Mouse (Mus musculus) lung, postnatal 36 days (tissue): Measurements from ENCODE around the gene Gsdmc4.
A peak's percentile ranks its signal among the peaks of the same experiment; 100 is the strongest.
"Not testable (repeated sequence)": the region's sequence is repeated elsewhere in the genome, so short reads cannot be mapped to it uniquely, and the experiment has no call there.

Source experiments
- DNase-seq: peaks from one replicate; pipeline ENCODE4 v3.0.0; 2022; ENCODE audit warnings: mixed read lengths

Gsdmc4 gene

GRCm38 (mm10) chr15:63912197-63912596 is at the start of gene Gsdmc4:
Gsdmc4 (minus strand) TSS chr15:63912297.
- DNase-seq, result not testable (repeated sequence)

DNA sequence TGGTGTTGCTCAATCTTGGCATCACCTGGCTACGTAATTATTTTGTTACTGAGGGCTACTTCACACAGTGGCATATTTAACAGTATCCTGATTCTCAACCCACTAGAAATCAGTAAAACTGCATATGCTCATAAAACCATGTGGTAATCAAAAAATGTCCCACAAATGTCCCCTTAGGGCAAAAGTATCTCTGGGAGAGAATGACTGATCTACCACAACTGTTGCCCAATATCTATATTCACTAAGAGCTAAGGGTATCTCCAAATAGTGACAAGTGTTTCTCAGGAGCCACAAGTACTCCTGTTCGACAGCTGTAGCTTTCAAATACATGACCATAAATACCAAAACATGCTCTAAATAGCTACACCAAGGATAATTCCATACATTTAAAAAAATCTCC is 48.4 kb upstream of the Gsdmc4 start:
- no peak for DNase-seq

DNA sequence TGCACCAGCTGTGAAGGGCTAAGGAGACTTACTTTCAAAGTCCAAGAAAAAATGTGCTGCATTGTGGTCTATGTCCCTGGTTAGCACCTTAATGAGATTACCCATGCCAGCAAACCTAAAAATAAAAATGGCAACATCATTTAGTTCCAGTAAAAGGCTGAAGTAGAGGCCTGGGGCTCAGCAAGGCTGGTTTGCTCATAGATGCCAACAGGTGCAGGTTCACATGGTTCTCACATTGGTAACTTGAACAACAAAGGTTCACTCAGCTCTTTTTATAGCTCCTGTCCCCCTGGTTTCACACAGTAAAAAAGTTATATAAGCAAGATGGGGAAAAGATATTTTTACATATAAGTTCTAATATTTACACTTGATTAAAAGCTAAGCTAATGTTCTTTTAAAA is 45.5 kb upstream of the Gsdmc4 start:
- no peak for DNase-seq

- DNase-seq, result peak; percentile 18
Measured at GRCm38 (mm10) chr15:63953256-63953655, 41.2 kb upstream of the Gsdmc4 start.

GRCm38 (mm10) chr15:63941221-63941620 is 29.1 kb upstream of the Gsdmc4 start:
- no peak for DNase-seq

- no peak for DNase-seq
Measured at GRCm38 (mm10) chr15:63932656-63933055, 20.6 kb upstream of the Gsdmc4 start.

GRCm38 (mm10) chr15:63931404-63931803 is 19.3 kb upstream of the Gsdmc4 start:
- no peak for DNase-seq

DNA sequence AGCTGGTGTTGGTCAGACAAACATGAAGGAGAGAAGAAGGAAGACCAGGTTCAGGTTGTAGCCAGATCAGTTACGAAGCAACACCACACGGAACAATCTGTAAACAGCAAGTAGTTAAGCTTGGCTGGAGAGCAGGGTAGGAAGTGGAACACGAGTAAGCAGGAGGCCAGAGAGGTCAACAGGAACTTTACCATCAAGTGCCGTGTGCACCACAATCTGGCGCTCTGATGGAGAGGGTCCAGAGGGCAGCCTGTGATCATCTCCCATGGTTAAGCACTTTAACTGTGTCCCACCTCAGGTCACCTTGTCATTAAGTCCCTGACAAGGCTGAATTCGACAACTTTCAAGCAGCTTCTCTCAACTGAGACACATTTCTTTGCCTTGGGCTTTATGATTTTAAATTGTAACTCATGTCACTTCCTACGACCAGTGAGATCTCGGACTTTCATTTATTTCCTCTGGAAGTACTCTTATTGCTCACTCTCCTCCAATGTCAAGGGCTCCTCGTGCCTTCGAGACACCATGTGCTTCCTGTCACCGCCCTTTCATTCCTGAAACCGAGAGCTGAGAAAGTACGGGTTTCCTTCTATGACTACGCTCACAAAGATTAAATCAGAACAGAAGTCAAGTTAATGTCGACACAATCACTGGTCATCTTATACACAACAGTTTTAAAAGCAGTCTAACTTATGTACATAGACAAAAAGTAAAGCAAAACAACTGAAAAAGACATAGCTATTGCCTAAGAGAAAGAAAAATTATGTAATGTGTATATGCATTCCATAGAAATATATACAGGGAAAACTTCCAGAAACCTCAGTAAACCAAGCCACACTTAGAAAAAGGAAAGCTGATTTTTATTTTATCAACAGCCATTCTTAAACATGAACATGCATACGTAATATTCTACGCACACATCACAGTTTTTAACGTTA is 18.3 kb upstream of the Gsdmc4 start:
- DNase-seq, result no peak

DNA sequence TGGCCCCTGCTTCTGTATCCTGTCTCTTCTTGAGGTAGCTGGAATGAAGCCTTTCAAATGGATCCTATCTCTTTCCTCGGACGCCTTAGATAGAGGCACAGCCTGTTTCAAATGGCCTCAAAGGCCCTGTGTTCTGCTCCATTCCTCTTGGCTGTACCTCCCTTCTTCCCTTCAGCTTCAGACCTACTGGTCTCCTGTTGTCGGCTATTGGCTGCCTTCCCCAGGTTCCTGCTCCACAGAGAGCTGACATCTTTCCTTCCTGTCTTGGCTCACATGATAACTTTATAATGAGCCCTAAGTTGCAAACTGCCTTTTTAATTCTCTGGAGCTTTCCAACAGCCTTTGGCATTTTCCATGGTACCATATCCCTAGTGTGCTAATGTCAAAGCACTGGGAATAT is 14.1 kb upstream of the Gsdmc4 start:
- DNase-seq, result no peak

DNA sequence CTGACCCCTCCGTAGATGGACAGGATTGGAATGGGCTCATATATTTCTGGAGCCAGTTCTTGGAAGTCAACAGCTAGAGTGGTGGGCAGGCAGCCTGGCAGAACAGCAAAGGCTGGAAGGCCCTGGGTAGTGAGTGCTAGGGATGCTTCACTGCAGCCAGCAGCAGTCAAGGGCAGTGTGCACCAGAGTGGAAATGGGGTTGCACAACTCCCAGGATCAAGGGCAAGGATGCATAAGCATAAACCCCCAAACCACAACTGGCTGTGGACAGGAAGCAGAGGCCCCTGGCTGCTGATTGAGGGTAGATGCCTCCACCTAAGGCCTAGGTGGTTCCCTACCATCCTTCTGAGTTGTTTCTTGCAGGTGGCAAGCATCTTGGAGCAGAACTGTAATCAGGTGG is 12.4 kb upstream of the Gsdmc4 start:
- DNase-seq, result no peak

DNA sequence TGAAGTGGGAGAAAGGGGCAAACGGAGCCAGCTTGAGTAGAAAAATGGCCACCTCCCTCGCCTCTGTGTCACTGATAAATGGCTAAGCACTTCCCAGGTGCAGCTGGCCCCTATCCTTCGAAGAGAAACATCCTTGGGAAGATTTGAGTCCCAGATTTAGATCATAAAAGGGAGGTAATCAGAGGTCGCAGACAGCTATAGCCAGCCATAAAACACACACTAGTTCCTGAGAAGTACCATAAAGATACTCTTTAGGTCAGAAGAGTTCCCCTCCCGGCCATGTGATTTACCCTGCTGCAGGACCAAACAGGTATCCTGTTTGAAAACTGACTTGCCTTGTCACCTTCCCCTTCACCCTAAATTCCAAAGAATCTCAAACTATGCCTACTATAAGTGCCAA is 9.5 kb upstream of the Gsdmc4 start:
- not testable (repeated sequence) for DNase-seq

DNA sequence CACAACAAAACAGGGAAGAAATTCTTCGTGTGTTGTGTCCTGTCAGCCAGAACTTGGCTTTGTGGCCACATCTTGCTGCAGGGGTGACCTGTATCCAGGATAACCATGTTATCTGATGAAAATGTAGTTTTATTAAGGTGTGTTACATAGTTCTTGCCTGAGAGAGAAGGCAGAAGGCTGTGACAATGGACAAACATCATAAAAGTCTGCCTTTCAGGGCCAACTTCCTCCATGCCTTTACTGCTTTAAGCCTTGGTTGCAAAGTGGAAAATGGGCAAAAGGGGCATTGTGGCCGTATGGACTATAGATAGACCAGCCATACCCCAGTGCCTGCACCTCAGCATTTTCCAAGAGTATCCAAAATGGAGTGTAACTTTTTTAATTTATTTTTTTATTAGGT is 7.6 kb upstream of the Gsdmc4 start:
- not testable (repeated sequence) for DNase-seq

DNA sequence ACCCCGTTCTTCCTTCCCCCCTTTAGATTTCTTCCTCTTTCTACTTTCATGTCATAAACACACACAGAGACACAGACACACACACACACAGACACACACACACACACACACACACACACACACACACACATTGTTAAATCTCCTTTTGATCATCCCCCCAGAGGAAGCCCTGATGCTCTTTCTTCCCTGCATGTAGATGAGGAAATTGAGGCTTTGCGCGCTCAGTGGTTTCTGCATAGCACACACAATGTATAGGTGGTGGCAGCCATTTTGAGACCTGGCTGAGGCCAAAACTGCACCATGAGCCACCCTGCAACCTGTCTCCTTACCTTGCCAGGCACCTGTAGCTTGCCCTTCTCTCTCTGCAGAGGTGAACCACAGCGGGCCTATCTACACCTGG is 4.5 kb upstream of the Gsdmc4 start:
- not testable (repeated sequence) for DNase-seq

- not testable (repeated sequence) for DNase-seq
Measured at GRCm38 (mm10) chr15:63909896-63910295, 2.2 kb downstream of the Gsdmc4 start.

DNA sequence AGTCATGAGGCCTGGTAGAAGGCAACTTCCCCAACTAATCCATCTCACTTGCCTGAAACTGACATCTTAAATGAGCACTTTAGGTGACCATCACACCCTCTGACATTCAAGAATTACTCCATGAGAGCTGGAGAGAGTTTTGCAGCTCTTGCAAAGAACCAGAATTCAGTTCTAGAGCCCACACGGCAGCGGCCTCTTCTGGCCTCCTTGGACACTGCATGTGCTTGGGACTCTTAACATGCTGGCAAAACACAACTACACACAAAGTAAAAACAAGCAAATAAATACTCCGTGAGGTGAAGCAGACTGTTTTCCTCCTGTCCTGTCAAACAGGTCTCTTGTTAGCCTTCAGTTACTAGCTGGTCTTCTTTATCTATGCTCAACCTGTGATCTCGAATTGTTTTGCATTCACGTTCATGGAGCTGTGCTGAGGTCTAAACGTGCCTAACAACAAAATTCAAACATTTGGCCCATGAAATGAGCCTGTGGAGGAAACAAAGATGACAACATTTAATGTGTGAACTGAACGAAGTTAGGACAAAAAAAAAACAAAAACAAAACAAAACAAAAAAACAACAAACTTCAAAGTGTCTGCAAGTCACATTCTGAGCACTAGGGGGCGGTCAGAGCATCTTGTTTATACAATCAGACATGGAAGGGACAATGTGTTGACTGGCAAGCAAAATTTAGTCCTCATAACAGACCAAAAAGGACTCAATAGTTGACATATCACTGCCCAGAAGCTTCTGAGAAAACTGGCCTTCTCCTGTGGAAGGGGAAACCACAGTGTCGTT is 16.3 kb downstream of the Gsdmc4 start:
- peak; percentile 60 for DNase-seq

DNA sequence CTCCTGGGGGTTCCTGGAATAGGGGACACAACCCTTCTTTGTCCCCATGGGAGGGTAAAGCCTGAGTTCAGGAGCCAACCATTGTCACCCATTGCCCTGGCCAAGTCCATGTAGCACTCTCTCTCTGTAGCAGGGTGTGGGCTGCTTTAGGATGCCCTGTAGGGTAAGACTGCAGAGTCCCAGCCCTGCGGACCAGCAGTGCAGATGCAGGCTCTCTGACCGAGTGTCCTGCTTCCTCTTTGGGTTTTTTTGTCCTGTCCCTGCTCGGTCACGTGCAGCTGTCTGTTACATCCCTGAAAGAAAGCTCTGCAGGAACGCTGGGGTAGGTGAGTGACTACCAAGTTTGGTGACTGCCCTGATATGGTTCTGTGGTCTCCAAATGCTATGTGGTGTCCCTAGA is 23.7 kb downstream of the Gsdmc4 start:
- not testable (repeated sequence) for DNase-seq

DNA sequence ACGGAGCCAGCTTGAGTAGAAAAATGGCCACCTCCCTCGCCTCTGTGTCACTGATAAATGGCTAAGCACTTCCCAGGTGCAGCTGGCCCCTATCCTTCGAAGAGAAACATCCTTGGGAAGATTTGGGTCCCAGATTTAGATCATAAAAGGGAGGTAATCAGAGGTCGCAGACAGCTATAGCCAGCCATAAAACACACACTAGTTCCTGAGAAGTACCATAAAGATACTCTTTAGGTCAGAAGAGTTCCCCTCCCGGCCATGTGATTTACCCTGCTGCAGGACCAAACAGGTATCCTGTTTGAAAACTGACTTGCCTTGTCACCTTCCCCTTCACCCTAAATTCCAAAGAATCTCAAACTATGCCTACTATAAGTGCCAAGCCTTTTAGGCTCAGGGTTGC is 24.1 kb downstream of the Gsdmc4 start:
- DNase-seq, result not testable (repeated sequence)

DNA sequence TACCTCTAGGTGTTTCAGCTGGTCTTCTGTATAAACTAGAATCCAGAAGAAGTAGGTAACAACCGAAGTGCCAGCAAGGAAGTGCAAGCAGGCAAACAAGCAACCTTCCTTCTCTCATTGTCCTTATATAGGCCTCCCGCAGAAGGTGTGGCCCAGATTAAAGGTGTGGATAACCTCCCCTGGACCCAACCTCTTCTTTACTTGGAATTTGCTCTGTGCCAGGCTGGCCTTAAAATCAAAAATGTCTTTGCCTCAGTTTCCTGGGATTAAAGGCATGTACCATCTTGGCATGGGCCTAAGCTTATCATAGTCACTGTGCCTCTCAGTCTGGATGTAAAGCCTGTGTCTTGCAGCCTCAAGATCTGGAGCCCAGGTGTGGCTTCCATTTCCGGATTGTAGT is 33.6 kb downstream of the Gsdmc4 start, which contains the start of gene Gsdmc3:
TSS of gene Gsdmc3 (minus strand) at position 101 of the 400 bp plus-strand sequence.
- DNase-seq, result not testable (repeated sequence)

DNA sequence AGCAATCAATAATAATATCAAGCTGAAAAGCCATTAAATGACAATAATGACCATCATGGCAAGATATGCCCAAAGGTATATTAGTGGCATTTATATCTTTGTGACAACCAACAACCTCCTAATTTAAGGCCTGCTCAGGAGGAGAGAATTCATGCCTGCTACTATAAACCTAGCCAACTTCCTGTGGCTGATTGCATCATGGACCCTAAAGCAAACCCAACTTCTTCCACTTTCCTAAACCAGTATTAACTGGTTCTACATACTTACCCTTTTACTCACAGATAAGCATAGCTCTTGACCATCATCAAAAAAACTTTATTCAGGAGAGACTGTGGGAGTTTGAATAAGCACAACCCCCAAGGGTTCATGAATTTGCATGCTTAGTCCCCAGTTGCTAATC is 35.9 kb downstream of the Gsdmc4 start:
- not testable (repeated sequence) for DNase-seq

GRCm38 (mm10) chr15:63861965-63862364 is 50.1 kb downstream of the Gsdmc4 start:
- DNase-seq, result peak; percentile 3
